Mouse (Mus musculus) right cerebral cortex, postnatal 14 days (tissue): ENCODE data around the gene Cyp4f15.
"Not testable (repeated sequence)": the region's sequence is repeated elsewhere in the genome, so short reads cannot be mapped to it uniquely, and the experiment has no call there.

Source experiments
- DNase-seq: peaks from one replicate; pipeline ENCODE4 v3.0.0; 2022

Gene Cyp4f15

GRCm38 (mm10) chr17:32685048-32685750, at the start of gene Cyp4f15:
TSS of gene Cyp4f15 (plus strand) at chr17:32685627.
- DNase-seq = peak; percentile 28

GRCm38 (mm10) chr17:32636341-32636740, 49.1 kb upstream of the Cyp4f15 start:
- DNase-seq = no peak

GRCm38 (mm10) chr17:32637151-32637550, 48.3 kb upstream of the Cyp4f15 start:
- no peak for DNase-seq

GRCm38 (mm10) chr17:32646631-32647030, 38.8 kb upstream of the Cyp4f15 start:
- no peak for DNase-seq

GRCm38 (mm10) chr17:32653860-32654259, 31.6 kb upstream of the Cyp4f15 start:
- DNase-seq = no peak

- no peak for DNase-seq
These were observed 28.4 kb upstream of the Cyp4f15 start for GRCm38 (mm10) chr17:32657041-32657440.

GRCm38 (mm10) chr17:32658246-32658645, 27.2 kb upstream of the Cyp4f15 start:
- no peak for DNase-seq

- peak; percentile 14 for DNase-seq
These were observed 26.7 kb upstream of the Cyp4f15 start, which contains the start of gene Cyp4f40 for GRCm38 (mm10) chr17:32658712-32659111. TSS of gene Cyp4f40 (plus strand) at chr17:32658900.

GRCm38 (mm10) chr17:32673976-32674375, 11.5 kb upstream of the Cyp4f15 start:
- DNase-seq = no peak

- DNase-seq = no peak
These were observed 9.3 kb upstream of the Cyp4f15 start for GRCm38 (mm10) chr17:32676040-32676635.

GRCm38 (mm10) chr17:32680404-32680803, 5.0 kb upstream of the Cyp4f15 start:
- peak; percentile 50 for DNase-seq

- no peak for DNase-seq
These were observed 1.3 kb downstream of the Cyp4f15 start for GRCm38 (mm10) chr17:32686722-32687121.

GRCm38 (mm10) chr17:32690959-32691358, 5.5 kb downstream of the Cyp4f15 start:
- DNase-seq = no peak

- DNase-seq = peak; percentile 12
These were observed 17.4 kb downstream of the Cyp4f15 start for GRCm38 (mm10) chr17:32702826-32703225.

- not testable (repeated sequence) for DNase-seq
These were observed 25.1 kb downstream of the Cyp4f15 start for GRCm38 (mm10) chr17:32710541-32710940.

GRCm38 (mm10) chr17:32722151-32722550, 36.7 kb downstream of the Cyp4f15 start:
- DNase-seq = not testable (repeated sequence)

- DNase-seq = no peak
These were observed 37.3 kb downstream of the Cyp4f15 start for GRCm38 (mm10) chr17:32722771-32723170.

- not testable (repeated sequence) for DNase-seq
These were observed 40.9 kb downstream of the Cyp4f15 start for GRCm38 (mm10) chr17:32726360-32726759.

GRCm38 (mm10) chr17:32729029-32729428, 43.6 kb downstream of the Cyp4f15 start:
- no peak for DNase-seq

GRCm38 (mm10) chr17:32738406-32738805, 53.0 kb downstream of the Cyp4f15 start:
- no peak for DNase-seq

- no peak for DNase-seq
These were observed 55.6 kb downstream of the Cyp4f15 start for GRCm38 (mm10) chr17:32741057-32741456.

GRCm38 (mm10) chr17:32750611-32751010, 65.2 kb downstream of the Cyp4f15 start:
- DNase-seq = no peak
